Mouse (Mus musculus) bone marrow, adult 2 months (tissue): Measurements from ENCODE around the gene Rab27a.

Source experiments
- CTCF ChIP-seq: fragments of 200-500 bp; IDR thresholded peaks from 2 replicates; pipeline ENCODE4 v1.5.1; 2011; ENCODE audit warnings: low read length, control low read depth; ENCODE audit not compliant: control insufficient read depth, insufficient read depth
- POLR2A ChIP-seq: fragments of 200-500 bp; IDR thresholded peaks from 2 replicates; pipeline ENCODE4 v1.6.1; 2011; ENCODE audit warnings: low read depth, mild to moderate bottlenecking, control low read depth, low read length, borderline replicate concordance; ENCODE audit not compliant: control insufficient read depth

DNA sequence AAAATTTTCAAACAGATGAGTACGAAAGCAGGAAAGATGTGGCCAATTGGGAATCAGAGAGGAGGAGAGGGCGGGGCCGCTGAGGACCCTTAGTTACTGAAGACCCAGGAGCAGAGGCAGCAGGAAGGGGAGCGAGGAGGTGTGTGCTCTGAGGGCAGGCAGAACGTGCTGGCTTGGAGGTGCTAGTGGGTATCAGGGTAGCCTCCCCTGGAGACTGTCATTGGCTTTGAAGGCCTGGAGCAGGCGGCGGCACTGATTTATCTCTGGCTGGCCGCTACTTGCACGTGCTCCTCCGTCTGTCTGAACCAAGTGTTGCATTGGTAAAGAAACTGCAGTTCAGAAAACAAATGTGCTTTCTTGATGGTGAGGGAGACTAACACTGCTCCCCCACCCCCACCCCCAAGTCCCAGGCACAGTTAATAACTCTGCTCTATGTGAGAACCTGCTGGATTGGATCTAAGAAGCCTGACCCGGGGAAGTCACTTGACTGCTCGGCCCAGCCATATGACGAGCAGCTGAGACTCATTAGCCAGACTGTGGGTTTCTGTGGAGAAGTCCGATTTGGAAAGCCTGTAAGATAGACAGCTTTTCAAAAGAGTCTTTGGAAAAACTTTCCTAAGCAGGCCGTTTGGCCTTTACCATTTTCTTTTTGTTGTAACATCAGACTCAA, 19.1 kb downstream of the Rab27a start:
- TF ChIP-seq POLR2A (no peak), CTCF (no peak)
